Mouse (Mus musculus) heart, postnatal 10 days (tissue): ENCODE measurements at regions not wholly inside any gene's neighbourhood (a gene's known extent, or its start where the extent isn't known, plus 50 kb on each side); places are given as distances from the start of the nearest gene placed in this dataset.
"Not testable (repeated sequence)": the region's sequence is repeated elsewhere in the genome, so short reads cannot be mapped to it uniquely, and the experiment has no call there.

Experiments
- DNase-seq, 2 experiments: peaks; one replicate each; pipeline ENCODE4 v3.0.0; 2021
- intact Hi-C: fragments of 180-260 bp; cut with DNase I; formaldehyde crosslinking; loops from one replicate; pipeline ENCODE4 v1.15.1; 2025

- intact Hi-C loops, DNase-seq: not testable (repeated sequence)
Observed at GRCm38 (mm10) chrX:5080458-5080857, 128.5 kb downstream of the Btbd35f27 start.

GRCm38 (mm10) chrX:5081364-5081763 is 129.4 kb downstream of the Btbd35f27 start:
- peak in 1 of 2 experiments; percentile 11 for DNase-seq
- intact Hi-C loops = not testable (repeated sequence)
